Mouse (Mus musculus) midbrain, postnatal 0 days (tissue): Measurements from ENCODE around the gene Cacna1b. TPM values are rescaled to one million over a fixed set of nuclear protein-coding genes. Genes with fewer than 3 reads are reported as not detected.

ENCODE experiments used
- ATAC-seq: fragments of 200-750 bp; cut with Nextera tagmentation; 2 replicates; pipeline ENCODE4 v1.8.0; 2017; ENCODE audit warnings: moderate number of reproducible peaks, mild to moderate bottlenecking, moderate TSS enrichment, moderate library complexity; ENCODE audit not compliant: low FRiP score
- DNase-seq: peaks from one replicate; pipeline ENCODE4 v3.0.0-alpha.2; 2015; ENCODE audit warnings: low spot score
- H3K27ac ChIP-seq: fragments of 300-500 bp; sonication (generic); 2 replicates; pipeline ENCODE4 v1.5.1; 2014; ENCODE audit warnings: low read depth, mild to moderate bottlenecking, low read length, mixed read lengths
- H3K27me3 ChIP-seq: fragments of 300-500 bp; sonication (generic); 2 replicates; pipeline ENCODE4 v1.6.1; 2014; ENCODE audit warnings: low read length, control low read depth, mixed read lengths; ENCODE audit not compliant: insufficient read depth
- H3K36me3 ChIP-seq: fragments of 300-500 bp; sonication (generic); 2 replicates; pipeline ENCODE4 v1.6.1; 2014; ENCODE audit warnings: low read length, control low read depth, mixed read lengths; ENCODE audit not compliant: insufficient read depth
- H3K4me1 ChIP-seq: fragments of 300-500 bp; sonication (generic); 2 replicates; pipeline ENCODE4 v1.6.1; 2014; ENCODE audit warnings: mild to moderate bottlenecking, control low read depth, antibody characterized with exemption, low read length, mixed read lengths; ENCODE audit not compliant: insufficient read depth
- H3K4me2 ChIP-seq: fragments of 300-500 bp; sonication (generic); 2 replicates; pipeline ENCODE4 v1.6.1; 2014; ENCODE audit warnings: low read depth, mild to moderate bottlenecking, low read length, mixed read lengths; ENCODE audit not compliant: poor library complexity, severe bottlenecking
- H3K4me3 ChIP-seq: fragments of 300-500 bp; sonication (generic); 2 replicates; pipeline ENCODE4 v1.5.1; 2014; ENCODE audit warnings: low read depth, mild to moderate bottlenecking, low read length, moderate library complexity
- H3K9ac ChIP-seq: fragments of 300-500 bp; sonication (generic); replicated peaks from 2 replicates; pipeline ENCODE4 v1.6.1; 2014; ENCODE audit warnings: mild to moderate bottlenecking, low read length, moderate library complexity, mixed read lengths; ENCODE audit not compliant: poor library complexity, severe bottlenecking
- H3K9me3 ChIP-seq: fragments of 300-500 bp; sonication (generic); 2 replicates; pipeline ENCODE4 v1.6.1; 2016; ENCODE audit warnings: low read length, control low read depth
- CTCF ChIP-seq: IDR thresholded peaks from 2 replicates; pipeline ENCODE4 v1.5.1; 2016; ENCODE audit warnings: antibody characterized with exemption, mild to moderate bottlenecking
- WGBS: fragments of 180-500 bp; shearing (Covaris S2); extraction: QIAGEN DNeasy Blood & Tissue Kit; methylation state at CpG from one replicate; pipeline ENCODE4 v1.1.7; 2014; 5-methylcytosine and 5-hydroxymethylcytosine counted together
- polyA plus RNA-seq: library from polyadenylated mRNA; unstranded; fragments of >200 nt; fragmentation: Nextera tagmentation; extraction: Ambion mirVana; gene quantifications from 2 replicates; pipeline ENCODE4 v1.2.1, GENCODE M21; 2015
- total RNA-seq: library from RNA; depleted of rRNA; stranded (reverse); fragments of >200 nt; gene quantifications from 2 replicates; pipeline ENCODE4 v1.2.3, GENCODE M21; 2014

The Cacna1b gene
- total and polyA plus RNA-seq, 2 experiments from 2014 or later, result 13.3 to 97.6 TPM

DNA sequence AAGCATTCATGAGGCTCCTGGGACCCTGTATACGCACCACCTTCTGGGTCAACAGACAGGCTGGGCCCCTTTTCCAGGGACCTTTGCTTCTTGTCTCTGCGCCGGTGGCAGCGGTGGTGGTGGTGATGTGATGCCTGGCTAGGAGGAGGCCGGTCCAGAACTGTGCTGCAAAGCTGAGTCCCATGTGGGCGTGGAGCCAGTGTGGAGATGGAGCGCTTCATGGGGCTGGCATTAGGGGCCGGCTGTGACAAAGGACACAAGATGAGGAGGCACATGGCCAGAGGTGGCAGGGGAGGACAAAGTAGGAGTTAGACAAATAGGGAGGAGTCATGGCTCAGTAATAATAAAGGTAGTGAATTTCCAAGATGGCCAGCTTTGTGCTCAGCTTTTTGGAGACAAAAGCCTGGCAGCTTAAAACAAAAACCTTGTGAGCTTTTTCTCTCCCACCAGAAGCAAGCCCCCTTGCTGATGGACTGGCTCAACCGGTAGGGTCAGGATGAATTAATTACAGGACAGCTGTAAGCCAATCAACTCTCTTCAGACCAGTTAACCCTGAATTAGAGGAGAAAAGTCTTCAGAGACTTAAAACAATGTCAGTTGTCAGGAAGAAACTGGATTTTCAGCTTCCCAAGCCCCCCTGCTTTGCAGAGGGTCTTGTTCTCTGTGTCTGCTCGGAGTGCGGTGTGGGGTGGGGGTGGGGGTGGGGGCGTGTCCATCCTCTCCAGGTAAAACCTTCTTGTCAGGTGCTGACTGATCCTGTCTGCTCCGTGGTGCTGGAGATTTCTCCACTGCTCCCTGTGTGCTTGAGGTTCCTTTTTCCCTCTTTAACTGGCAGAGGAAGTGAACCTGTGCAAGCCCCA lies 154.8 kb downstream of the Cacna1b start:
- no peaks in the 10 kb centered on the region for H3K27me3 ChIP-seq
- H3K36me3 ChIP-seq, result peaks cover 46% of the 10 kb centered on the region
- H3K4me1 ChIP-seq, result peaks cover 2% of the 10 kb centered on the region; the same call in 1 of the 2 replicates
- no peak for TF ChIP-seq CTCF
- no peak overlapping the region for H3K27ac ChIP-seq
- ATAC-seq, result peak; percentile 50; the same call in 1 of the 2 replicates
- no peak overlapping the region for H3K4me3 ChIP-seq
- H3K9ac ChIP-seq, result no peak overlapping the region
- no peak overlapping the region for H3K4me2 ChIP-seq
- peak; percentile 40 for DNase-seq
- whole genome bisulfite sequencing, result 24% methylated on average over 13 of the region's 13 CpGs
- no peaks in the 10 kb centered on the region for H3K9me3 ChIP-seq

DNA sequence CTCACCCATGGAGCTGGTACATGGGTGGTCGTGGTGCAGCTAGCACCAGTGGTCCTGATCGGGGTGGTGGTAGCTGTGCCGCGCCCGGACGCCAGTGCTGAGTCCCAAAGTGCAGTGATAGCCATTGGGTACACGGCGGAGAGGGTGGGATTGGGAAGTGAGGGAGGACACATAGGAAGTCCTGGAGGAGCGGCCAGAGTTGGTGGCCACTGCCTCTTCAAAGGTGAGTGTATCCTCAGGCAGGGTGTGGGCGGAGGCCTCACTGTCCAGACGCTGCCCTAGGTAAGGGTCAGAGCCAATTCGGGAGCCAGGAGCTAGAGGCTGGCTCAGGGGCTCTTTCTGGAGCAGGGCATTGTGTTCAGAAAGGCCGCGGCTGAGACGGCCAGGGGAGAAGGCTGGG lies 156.4 kb downstream of the Cacna1b start:
- no peak for TF ChIP-seq CTCF
- Histone ChIP-seq H3K27me3 (no peaks in the 10 kb centered on the region), H3K4me2 (no peak overlapping the region), H3K4me3 (no peak overlapping the region), H3K4me1 (peaks cover 2% of the 10 kb centered on the region; the same call in 1 of the 2 replicates), H3K36me3 (peaks cover 46% of the 10 kb centered on the region), H3K27ac (no peak overlapping the region), H3K9ac (no peak overlapping the region), H3K9me3 (no peaks in the 10 kb centered on the region)
- 91% methylated on average over 15 of the region's 15 CpGs for WGBS
- DNase-seq (no peak), ATAC-seq (no peak)

- Histone ChIP-seq H3K4me2 (no peak overlapping the region), H3K27me3 (no peaks in the 10 kb centered on the region), H3K4me3 (no peak overlapping the region), H3K36me3 (peaks cover 37% of the 10 kb centered on the region), H3K9ac (no peak overlapping the region), H3K9me3 (no peaks in the 10 kb centered on the region), H3K27ac (no peak overlapping the region), H3K4me1 (peaks cover 2% of the 10 kb centered on the region; the same call in 1 of the 2 replicates)
- no peak for TF ChIP-seq CTCF
- DNase-seq, result no peak
- no peak for ATAC-seq
- 73% methylated on average over 4 of the region's 4 CpGs for WGBS
Observed at GRCm38 (mm10) chr2:24605096-24605495, 157.9 kb downstream of the Cacna1b start.

DNA sequence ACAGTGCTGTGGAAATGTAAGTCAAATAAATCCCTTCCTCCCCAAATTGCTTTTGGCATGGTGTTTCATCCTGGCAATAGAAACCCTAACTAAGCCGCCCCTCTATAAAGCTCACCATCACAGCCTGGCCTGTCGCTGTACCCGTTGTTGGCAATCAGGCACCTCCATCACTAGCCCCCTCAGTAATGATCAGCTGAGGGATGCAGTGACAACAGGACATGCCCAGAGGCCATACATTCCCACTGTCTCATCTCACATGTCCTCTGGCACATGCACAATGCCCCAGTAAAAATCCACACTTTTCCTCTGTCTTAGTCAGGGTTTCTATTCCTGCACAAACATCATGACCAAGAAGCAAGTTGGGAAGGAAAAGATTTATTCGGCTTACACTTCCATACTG lies 173.5 kb downstream of the Cacna1b start:
- Histone ChIP-seq H3K4me2 (no peak overlapping the region), H3K27ac (no peak overlapping the region), H3K9me3 (no peaks in the 10 kb centered on the region), H3K4me3 (no peak overlapping the region), H3K9ac (no peak overlapping the region), H3K36me3 (no peaks in the 10 kb centered on the region), H3K27me3 (no peaks in the 10 kb centered on the region), H3K4me1 (no peaks in the 10 kb centered on the region)
- ATAC-seq (no peak), DNase-seq (no peak)
- 89% methylated on average over 4 of the region's 4 CpGs for WGBS
- TF ChIP-seq CTCF, result no peak

DNA sequence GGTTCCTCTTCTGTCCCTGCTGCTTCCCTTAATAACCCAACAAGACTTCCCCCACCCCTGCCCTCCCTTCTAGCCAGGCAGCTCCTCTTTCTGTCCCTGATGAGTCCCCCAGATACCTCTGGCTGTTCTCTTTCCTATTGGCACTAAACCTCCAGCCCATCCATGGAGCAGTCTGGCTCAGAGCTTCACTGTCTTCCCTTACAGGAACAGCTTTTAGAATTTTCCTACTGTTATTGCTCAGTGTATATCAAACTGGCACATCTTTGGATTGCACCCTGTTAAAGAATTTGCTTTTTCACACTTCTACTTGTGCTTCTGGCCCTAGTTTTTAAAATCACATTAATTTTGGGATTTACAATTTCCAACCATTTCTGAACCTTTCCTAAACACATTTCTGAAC lies 175.0 kb downstream of the Cacna1b start:
- Histone ChIP-seq H3K9me3 (no peaks in the 10 kb centered on the region), H3K4me3 (no peak overlapping the region), H3K36me3 (no peaks in the 10 kb centered on the region), H3K27ac (no peak overlapping the region), H3K27me3 (no peaks in the 10 kb centered on the region), H3K9ac (no peak overlapping the region), H3K4me2 (no peak overlapping the region), H3K4me1 (no peaks in the 10 kb centered on the region)
- no peak for TF ChIP-seq CTCF
- DNase-seq (no peak), ATAC-seq (no peak)

GRCm38 (mm10) chr2:24574616-24575015 lies 188.3 kb downstream of the Cacna1b start:
- H3K4me3 ChIP-seq, result no peak overlapping the region
- no peaks in the 10 kb centered on the region for H3K27me3 ChIP-seq
- no peaks in the 10 kb centered on the region for H3K9me3 ChIP-seq
- H3K27ac ChIP-seq, result no peak overlapping the region
- H3K9ac ChIP-seq, result no peak overlapping the region
- no peaks in the 10 kb centered on the region for H3K36me3 ChIP-seq
- DNase-seq (peak; percentile 39), ATAC-seq (no peak)
- H3K4me1 ChIP-seq, result no peaks in the 10 kb centered on the region
- 23% methylated on average over 3 of the region's 3 CpGs for WGBS
- peak; percentile 68 for TF ChIP-seq CTCF
- H3K4me2 ChIP-seq, result no peak overlapping the region
